Mouse (Mus musculus) CH12.LX (cell line): ENCODE measurements around the gene Samd5. TPM values are rescaled to one million over a fixed set of nuclear protein-coding genes. Genes with fewer than 3 reads are reported as not detected.

Experiments
- DNase-seq: peaks from one replicate; pipeline ENCODE4 v3.0.0-alpha.2; 2013; ENCODE audit errors: extremely low read depth
- H3K27ac ChIP-seq: 2 replicates; pipeline ENCODE4 v1.5.1; 2012; ENCODE audit warnings: low read depth, mild to moderate bottlenecking, control low read depth, moderate library complexity; ENCODE audit not compliant: insufficient read depth
- H3K27me3 ChIP-seq: replicated peaks from 2 replicates; pipeline ENCODE3; 2012; ENCODE audit warnings: inconsistent platforms
- H3K36me3 ChIP-seq, 2 experiments: replicated peaks in 1 of 2; 2 replicates each; pipeline versions ENCODE3 to v1.6.1; 2012; ENCODE audit warnings: inconsistent platforms in 1 of 2, low read length in 1 of 2, mild to moderate bottlenecking in 1 of 2, mixed read lengths in 1 of 2, moderate library complexity in 1 of 2; ENCODE audit not compliant: control insufficient read depth in 1 of 2, insufficient read depth in 1 of 2
- H3K4me1 ChIP-seq, 2 experiments: 2 replicates each; pipeline ENCODE4 v1.6.1; 2012; ENCODE audit warnings: inconsistent platforms in 1 of 2, moderate library complexity in 1 of 2; ENCODE audit not compliant: insufficient read depth in 2 of 2, control insufficient read depth in 1 of 2
- H3K4me2 ChIP-seq: 2 replicates; pipeline ENCODE4 v1.6.1; 2012; ENCODE audit warnings: low read depth, mild to moderate bottlenecking, control low read depth; ENCODE audit not compliant: poor library complexity, insufficient read depth, severe bottlenecking
- H3K4me3 ChIP-seq, 3 experiments: fragments of 150-350 bp in 1 of 3; sonication (generic) in 1 of 3; replicated peaks in 1 of 3; 2 replicates each; pipeline versions ENCODE3 to v1.5.1; 2011 to 2012; ENCODE audit warnings: low read depth in 2 of 3, low read length in 2 of 3, mild to moderate bottlenecking in 2 of 3, moderate library complexity in 2 of 3, control low read depth in 1 of 3, improper control_type of control experiment in 1 of 3, inconsistent platforms in 1 of 3, mixed read lengths in 1 of 3; ENCODE audit not compliant: poor library complexity in 1 of 3
- H3K79me2 ChIP-seq: replicated peaks from 2 replicates; pipeline ENCODE4 v1.6.1; 2012; ENCODE audit warnings: mild to moderate bottlenecking, moderate library complexity; ENCODE audit not compliant: control insufficient read depth, poor library complexity, insufficient read depth, severe bottlenecking; ENCODE audit errors: extremely low read depth
- H3K9ac ChIP-seq: 2 replicates; pipeline ENCODE4 v1.6.1; 2012; ENCODE audit warnings: low read depth, mild to moderate bottlenecking, control low read depth, moderate library complexity; ENCODE audit not compliant: insufficient read depth
- H3K9me3 ChIP-seq: replicated peaks from 2 replicates; pipeline ENCODE3; 2012; ENCODE audit warnings: low read length, inconsistent platforms, mixed read lengths
- BHLHE40 ChIP-seq: IDR thresholded peaks from 2 replicates; pipeline ENCODE4 v1.6.1; 2011; ENCODE audit warnings: mild to moderate bottlenecking, low read depth, low read length, improper control_type of control experiment
- CHD1 ChIP-seq: IDR thresholded peaks from 2 replicates; pipeline ENCODE4 v1.6.1; 2012; ENCODE audit warnings: low read depth, low read length, improper control_type of control experiment, inconsistent platforms
- CHD2 ChIP-seq: IDR thresholded peaks from 2 replicates; pipeline ENCODE4 v1.6.1; 2011; ENCODE audit warnings: low read length, improper control_type of control experiment
- CTCF ChIP-seq, 2 experiments: IDR thresholded peaks in 1 of 2; conservative IDR thresholded peaks in 1 of 2; 2 replicates each; pipeline ENCODE4 v1.5.1; 2011 to 2012; ENCODE audit warnings: low read depth in 2 of 2, low read length in 2 of 2, improper control_type of control experiment in 1 of 2, inconsistent platforms in 1 of 2, mild to moderate bottlenecking in 1 of 2, moderate library complexity in 1 of 2
- E2F4 ChIP-seq: IDR thresholded peaks from 2 replicates; pipeline ENCODE4 v1.6.1; 2011; ENCODE audit warnings: low read depth, low read length, improper control_type of control experiment; ENCODE audit not compliant: insufficient replicate concordance
- ELF1 ChIP-seq: IDR thresholded peaks from 2 replicates; pipeline ENCODE4 v1.6.1; 2014; ENCODE audit warnings: low read depth, mild to moderate bottlenecking, inconsistent platforms, low read length, improper control_type of control experiment
- EP300 ChIP-seq: IDR thresholded peaks from 2 replicates; pipeline ENCODE4 v1.6.1; 2011; ENCODE audit warnings: low read length, improper control_type of control experiment
- ETS1 ChIP-seq: conservative IDR thresholded peaks from 2 replicates; pipeline ENCODE4 v1.6.1; 2012; ENCODE audit warnings: low read depth, mild to moderate bottlenecking, inconsistent platforms, low read length, improper control_type of control experiment, moderate library complexity
- GABPA ChIP-seq: IDR thresholded peaks from 2 replicates; pipeline ENCODE4 v1.6.1; 2012; ENCODE audit warnings: low read depth, low read length, improper control_type of control experiment, inconsistent platforms; ENCODE audit not compliant: insufficient replicate concordance
- IRF4 ChIP-seq: IDR thresholded peaks from 2 replicates; pipeline ENCODE4 v1.6.1; 2014; ENCODE audit warnings: low read depth, mild to moderate bottlenecking, inconsistent platforms, low read length, improper control_type of control experiment
- JUN ChIP-seq: IDR thresholded peaks from 2 replicates; pipeline ENCODE4 v1.6.1; 2011; ENCODE audit warnings: low read depth, mild to moderate bottlenecking, low read length, improper control_type of control experiment, moderate library complexity; ENCODE audit not compliant: insufficient read depth
- JUND ChIP-seq: conservative IDR thresholded peaks from 2 replicates; pipeline ENCODE4 v1.6.1; 2011; ENCODE audit warnings: low read depth, low read length, improper control_type of control experiment
- KAT2A ChIP-seq: IDR thresholded peaks from 2 replicates; pipeline ENCODE4 v1.6.1; 2012; ENCODE audit warnings: low read length, improper control_type of control experiment, inconsistent platforms; ENCODE audit not compliant: insufficient replicate concordance
- MAFK ChIP-seq: IDR thresholded peaks from 2 replicates; pipeline ENCODE4 v1.6.1; 2011; ENCODE audit warnings: low read length, improper control_type of control experiment; ENCODE audit not compliant: insufficient replicate concordance
- MAX ChIP-seq: IDR thresholded peaks from 2 replicates; pipeline ENCODE4 v1.6.1; 2011; ENCODE audit warnings: low read length, improper control_type of control experiment
- MEF2A ChIP-seq: IDR thresholded peaks from 2 replicates; pipeline ENCODE4 v1.6.1; 2014; ENCODE audit warnings: low read depth, mild to moderate bottlenecking, inconsistent platforms, low read length, improper control_type of control experiment, borderline replicate concordance
- MXI1 ChIP-seq: IDR thresholded peaks from 2 replicates; pipeline ENCODE4 v1.6.1; 2011; ENCODE audit warnings: mild to moderate bottlenecking, low read depth, low read length, improper control_type of control experiment
- MYC ChIP-seq: IDR thresholded peaks from 2 replicates; pipeline ENCODE4 v1.6.1; 2011; ENCODE audit warnings: low read depth, mild to moderate bottlenecking, improper control_type of control experiment, low read length
- NELFE ChIP-seq: IDR thresholded peaks from 2 replicates; pipeline ENCODE4 v1.6.1; 2011; ENCODE audit warnings: low read depth, low read length, improper control_type of control experiment
- NRF1 ChIP-seq: IDR thresholded peaks from 2 replicates; pipeline ENCODE4 v1.6.1; 2014; ENCODE audit warnings: low read depth, mild to moderate bottlenecking, inconsistent platforms, low read length, improper control_type of control experiment, moderate library complexity
- POLR2A ChIP-seq: IDR thresholded peaks from 2 replicates; pipeline ENCODE4 v1.6.1; 2011; ENCODE audit warnings: low read depth, mild to moderate bottlenecking, improper control_type of control experiment, low read length
- POLR2AphosphoS2 ChIP-seq: IDR thresholded peaks from 2 replicates; pipeline ENCODE4 v1.6.1; 2011; ENCODE audit warnings: low read depth, low read length, improper control_type of control experiment
- RAD21 ChIP-seq: IDR thresholded peaks from 2 replicates; pipeline ENCODE4 v1.6.1; 2011; ENCODE audit warnings: low read depth, mild to moderate bottlenecking, low read length, improper control_type of control experiment, moderate library complexity
- SIN3A ChIP-seq: IDR thresholded peaks from 2 replicates; pipeline ENCODE4 v1.6.1; 2012; ENCODE audit warnings: low read length, improper control_type of control experiment, inconsistent platforms
- SMC3 ChIP-seq: IDR thresholded peaks from 2 replicates; pipeline ENCODE4 v1.6.1; 2011; ENCODE audit warnings: low read depth, low read length, improper control_type of control experiment
- TBP ChIP-seq: conservative IDR thresholded peaks from 2 replicates; pipeline ENCODE4 v1.6.1; 2011; ENCODE audit warnings: low read depth, low read length, improper control_type of control experiment
- TCF12 ChIP-seq: IDR thresholded peaks from 2 replicates; pipeline ENCODE4 v1.6.1; 2014; ENCODE audit warnings: low read depth, mild to moderate bottlenecking, inconsistent platforms, low read length, improper control_type of control experiment
- UBTF ChIP-seq: IDR thresholded peaks from 2 replicates; pipeline ENCODE4 v1.6.1; 2012; ENCODE audit warnings: low read depth, mild to moderate bottlenecking, inconsistent platforms, low read length, improper control_type of control experiment, moderate library complexity
- USF1 ChIP-seq: IDR thresholded peaks from 2 replicates; pipeline ENCODE4 v1.6.1; 2014; ENCODE audit warnings: low read depth, mild to moderate bottlenecking, inconsistent platforms, low read length, improper control_type of control experiment
- USF2 ChIP-seq: conservative IDR thresholded peaks from 2 replicates; pipeline ENCODE4 v1.6.1; 2011; ENCODE audit warnings: low read depth, low read length, improper control_type of control experiment
- ZKSCAN1 ChIP-seq: IDR thresholded peaks from 2 replicates; pipeline ENCODE4 v1.6.1; 2012; ENCODE audit warnings: low read depth, inconsistent platforms, low read length, improper control_type of control experiment, borderline replicate concordance
- ZMIZ1 ChIP-seq: IDR thresholded peaks from 2 replicates; pipeline ENCODE4 v1.6.1; 2012; ENCODE audit warnings: low read depth, mild to moderate bottlenecking, inconsistent platforms, low read length, improper control_type of control experiment
- ZNF384 ChIP-seq: IDR thresholded peaks from 2 replicates; pipeline ENCODE4 v1.6.1; 2012; ENCODE audit warnings: low read depth, low read length, improper control_type of control experiment, inconsistent platforms
- dilution Hi-C: fragments of 300-500 bp; cut with MboI; formaldehyde crosslinking; loops from 2 replicates; pipeline ENCODE4 v1.14.3; 2020; ENCODE audit warnings: low sequenced_read_pairs; ENCODE audit not compliant: extremely low pct_unique_long_range_greater_than_20kb, extremely low pct_ligation_motif_present
- in situ Hi-C: fragments of 300-500 bp; cut with MboI; formaldehyde crosslinking; loops from 3 replicates; pipeline ENCODE4 v1.14.3; 2019; ENCODE audit warnings: low sequenced_read_pairs, low pct_ligation_motif_present, low pct_unique_long_range_greater_than_20kb, mixed read lengths
- polyA plus RNA-seq: library from polyadenylated mRNA; unstranded; fragments of >175 nt; gene quantifications from 2 replicates; pipeline ENCODE4 v1.2.1, GENCODE M21; 2012; ENCODE audit warnings: low read depth; ENCODE audit not compliant: insufficient read length
- total RNA-seq, 2 experiments: library from RNA; depleted of rRNA; stranded (reverse); fragments of 300-350 nt in 1 of 2; fragments of >200 nt in 1 of 2; gene quantifications; 2 replicates each; pipeline ENCODE4 v1.2.3; 2012 to 2014

Samd5 gene
- total and polyA plus RNA-seq, 3 experiments: not detected

DNA sequence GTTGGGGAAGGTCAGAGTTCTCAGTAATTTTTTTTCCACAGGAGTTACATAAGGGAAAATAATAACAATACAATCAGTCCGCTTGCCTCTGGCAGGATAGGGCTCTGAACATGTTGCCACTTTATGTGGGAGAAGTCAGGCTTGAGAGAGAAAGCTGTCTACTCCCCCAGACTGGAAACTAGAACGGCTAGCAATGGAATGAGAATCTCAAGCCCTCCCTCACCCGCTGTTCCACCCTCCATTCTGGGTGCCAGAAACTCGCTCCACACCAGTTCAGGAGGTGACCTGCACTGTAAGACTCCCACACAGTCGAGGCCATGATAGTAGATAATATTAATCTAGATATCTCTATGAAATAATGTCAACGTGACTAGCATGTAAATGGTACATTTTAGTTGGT is 27.3 kb downstream of the Samd5 start:
- dilution Hi-C loops (no loop called here), in situ Hi-C loops (no loop called here)
- Histone ChIP-seq H3K4me3 (no peak overlapping the region), H3K4me2 (no peak overlapping the region), H3K4me1 (peaks cover 0 to 10% of the 10 kb centered on the region in 2 experiments; a peak in 2 of 4 replicates), H3K27me3 (no peaks in the 10 kb centered on the region), H3K9ac (no peak overlapping the region), H3K79me2 (no peaks in the 10 kb centered on the region), H3K36me3 (no peaks in the 10 kb centered on the region), H3K9me3 (no peaks in the 10 kb centered on the region), H3K27ac (no peak overlapping the region)
- no peak for DNase-seq
- TF ChIP-seq POLR2A: no peak
- TF ChIP-seq CTCF (conservative IDR thresholded peaks at IDR 0.05 in 1 of 2, IDR thresholded peaks at IDR 0.05 in 1 of 2; ENCODE audit: low read depth in 2 of 2, low read length in 2 of 2): no peak
- no peak for TF ChIP-seq TCF12
- no peak for TF ChIP-seq UBTF
- no peak for TF ChIP-seq SMC3
- TF ChIP-seq USF1: no peak
- TF ChIP-seq BHLHE40: no peak
- TF ChIP-seq SIN3A: no peak
- TF ChIP-seq USF2: no peak
- no peak for TF ChIP-seq E2F4
- TF ChIP-seq MYC: no peak
- no peak for TF ChIP-seq JUND

- no peak overlapping the region for H3K27ac ChIP-seq
- no peaks in the 10 kb centered on the region for H3K36me3 ChIP-seq
- dilution Hi-C loops: no loop called here
- DNase-seq: peak; percentile 8
- no peaks in the 10 kb centered on the region for H3K79me2 ChIP-seq
- TF ChIP-seq MYC (no peak), MAFK (no peak), JUN (0 out of 2 replicates have a peak, but pooled peaks have one; percentile 8), CHD1 (no peak), EP300 (peak; percentile 64), SIN3A (no peak), NRF1 (no peak), BHLHE40 (no peak), ZKSCAN1 (no peak), KAT2A (no peak), TCF12 (no peak), POLR2AphosphoS2 (no peak), ZNF384 (no peak), MEF2A (no peak), ETS1 (no peak), IRF4 (peak; percentile 67), UBTF (no peak), TBP (no peak), JUND (0 out of 2 replicates have a peak, but pooled peaks have one; percentile 21), POLR2A (no peak), USF2 (no peak), SMC3 (no peak), RAD21 (no peak), NELFE (no peak), ELF1 (no peak), CHD2 (no peak), MAX (no peak), CTCF (conservative IDR thresholded peaks at IDR 0.05 in 1 of 2, IDR thresholded peaks at IDR 0.05 in 1 of 2; ENCODE audit: low read depth in 2 of 2, low read length in 2 of 2) (no peak), GABPA (no peak), MXI1 (no peak), ZMIZ1 (no peak)
- peaks cover 0 to 10% of the 10 kb centered on the region in 2 experiments; a peak in 2 of 4 replicates for H3K4me1 ChIP-seq
- in situ Hi-C loops: no loop called here
- H3K4me2 ChIP-seq: no peak overlapping the region
- H3K9ac ChIP-seq: no peak overlapping the region
- no peak overlapping the region for H3K4me3 ChIP-seq
- no peaks in the 10 kb centered on the region for H3K27me3 ChIP-seq
- no peaks in the 10 kb centered on the region for H3K9me3 ChIP-seq
Observed at GRCm38 (mm10) chr10:9646391-9646790, 28.6 kb downstream of the Samd5 start.
